Mouse (Mus musculus): ENCODE data around the gene Hypk. TPM values are rescaled to one million over a fixed set of nuclear protein-coding genes. Genes with fewer than 3 reads are reported as not detected.
"Not testable (repeated sequence)": the region's sequence is repeated elsewhere in the genome, so short reads cannot be mapped to it uniquely, and the experiment has no call there.

Gene Hypk
- polyA plus RNA-seq, 2 experiments, result 26.8 to 72.9 TPM

- ATAC-seq (ENCODE audit: insufficient read depth) (peak; percentile 93), DNase-seq (ENCODE audit: low read depth in 3 of 3, low spot score in 3 of 3) (peak; percentile 86 to 88 (median 87))
- Histone ChIP-seq H3K4me1 (replicated peaks; ENCODE audit: control insufficient read depth in 2 of 2, insufficient read depth in 2 of 2, low read length in 1 of 2) (peaks cover 17 to 19% of the 10 kb centered on the region in 2 experiments), H3K4me3 (ENCODE audit: insufficient read depth in 1 of 2, low read depth in 2 of 2, low read length in 2 of 2) (peak within 1 kb of the TSS; percentile 59 to 80), H3K27ac (peak within 1 kb of the TSS; percentile 46), H3K4me2 (ENCODE audit: low read depth) (peak within 1 kb of the TSS; percentile 68), H3K36me3 (replicated peaks; ENCODE audit: control insufficient read depth, insufficient read depth, low read depth) (peaks cover 11% of the 10 kb centered on the region), H3K9ac (replicated peaks) (peak within 1 kb of the TSS; percentile 81)
- TF ChIP-seq CTCF (IDR thresholded peaks at IDR 0.05; ENCODE audit: low read depth), result peak; percentile 42
- H3K9me3 ChIP-seq (ENCODE audit: control insufficient read depth, low read length); H3K27me3 ChIP-seq (ENCODE audit: control insufficient read depth, insufficient read depth, low read length): not testable (repeated sequence)
- 3% methylated on average over 40 of the region's 42 CpGs for WGBS (ENCODE audit: insufficient replicate concordance)
Measured at GRCm38 (mm10) chr2:121505942-121506882, 53.1 kb downstream of the Hypk start, which contains the start of the genes Mfap1a and Wdr76. TSS of gene Mfap1a (minus strand) at chr2:121506665. TSS of gene Wdr76 (plus strand) at chr2:121506723.

- Histone ChIP-seq H3K27ac (no peak overlapping the region; the same call in 1 of the 2 replicates), H3K9me3 (ENCODE audit: control insufficient read depth, low read length) (no peaks in the 10 kb centered on the region)
- DNase-seq (ENCODE audit: low read depth in 3 of 3, low spot score in 3 of 3), result no peak
Measured at GRCm38 (mm10) chr2:121507173-121507950, 54.3 kb downstream of the Hypk start.

GRCm38 (mm10) chr2:121507951-121508330, 54.9 kb downstream of the Hypk start:
- Histone ChIP-seq H3K4me1 (replicated peaks; ENCODE audit: control insufficient read depth in 2 of 2, insufficient read depth in 2 of 2, low read length in 1 of 2) (peaks cover 17 to 20% of the 10 kb centered on the region in 2 experiments), H3K4me3 (ENCODE audit: insufficient read depth in 1 of 2, low read depth in 2 of 2, low read length in 2 of 2) (peak overlapping the region; percentile 59 to 80), H3K27ac (no peak overlapping the region), H3K4me2 (ENCODE audit: low read depth) (peak overlapping the region; percentile 68), H3K36me3 (replicated peaks; ENCODE audit: control insufficient read depth, insufficient read depth, low read depth) (peaks cover 25% of the 10 kb centered on the region), H3K9ac (replicated peaks) (peak overlapping the region; percentile 81), H3K27me3 (ENCODE audit: control insufficient read depth, insufficient read depth, low read length) (no peaks in the 10 kb centered on the region), H3K9me3 (ENCODE audit: control insufficient read depth, low read length) (no peaks in the 10 kb centered on the region)
- TF ChIP-seq EP300 (IDR thresholded peaks at IDR 0.05; ENCODE audit: low read depth) (no peak), CTCF (IDR thresholded peaks at IDR 0.05; ENCODE audit: low read depth) (no peak)
- WGBS (ENCODE audit: insufficient replicate concordance), result 69% methylated on average over 2 of the region's 2 CpGs
- DNase-seq (ENCODE audit: low read depth in 3 of 3, low spot score in 3 of 3) (no peak), ATAC-seq (ENCODE audit: insufficient read depth) (no peak)

More at GRCm38 (mm10) chr2:121507173-121507950, 54.3 kb downstream of the Hypk start:
- Histone ChIP-seq H3K27me3 (ENCODE audit: control insufficient read depth, insufficient read depth, low read length) (no peaks in the 10 kb centered on the region), H3K36me3 (replicated peaks; ENCODE audit: control insufficient read depth, insufficient read depth, low read depth) (peaks cover 20% of the 10 kb centered on the region), H3K4me1 (replicated peaks; ENCODE audit: control insufficient read depth in 2 of 2, insufficient read depth in 2 of 2, low read length in 1 of 2) (peaks cover 17 to 20% of the 10 kb centered on the region in 2 experiments), H3K9ac (replicated peaks) (peak overlapping the region; percentile 81), H3K4me2 (ENCODE audit: low read depth) (peak overlapping the region; percentile 68), H3K4me3 (ENCODE audit: insufficient read depth in 1 of 2, low read depth in 2 of 2, low read length in 2 of 2) (peak overlapping the region; percentile 59 to 80)
- ATAC-seq (ENCODE audit: insufficient read depth), result no peak
- TF ChIP-seq EP300 (IDR thresholded peaks at IDR 0.05; ENCODE audit: low read depth) (no peak), CTCF (IDR thresholded peaks at IDR 0.05; ENCODE audit: low read depth) (no peak)
- 8% methylated on average over 12 of the region's 12 CpGs for WGBS (ENCODE audit: insufficient replicate concordance)

Small RNA genes lying within 50 kb of the gene (microRNA-seq; reads per million reads assigned to microRNA genes)
- gene Gm22953, result not detected

Other genes starting within 250 kb of the Hypk start
- 16.4 and 17.0 TPM in 2 replicates for gene Trp53bp1, start 181.9 kb upstream of the Hypk start, polyA plus RNA-seq (2012; rRNA removed)
- gene Trp53bp1, start 181.9 kb upstream of the Hypk start, polyA plus RNA-seq (2014; fragmentation: Nextera tagmentation; extraction: Ambion mirVana), result 14.1 and 18.5 TPM in 2 replicates
- gene Map1a, start 163.7 kb upstream of the Hypk start, polyA plus RNA-seq (2012; rRNA removed), result 0.04 TPM in 2 replicates
- 0.09 TPM in 1 of 2 replicates, not detected in the other for gene Map1a, start 163.7 kb upstream of the Hypk start, polyA plus RNA-seq (2014; fragmentation: Nextera tagmentation; extraction: Ambion mirVana)
- gene Ppip5k1, start 97.9 kb upstream of the Hypk start, polyA plus RNA-seq (2012; rRNA removed), result 3.1 and 4.5 TPM in 2 replicates
- gene Ppip5k1, start 97.9 kb upstream of the Hypk start, polyA plus RNA-seq (2014; fragmentation: Nextera tagmentation; extraction: Ambion mirVana), result 5.6 and 8.4 TPM in 2 replicates
- 0.06 and 0.32 TPM in 2 replicates for gene Ckmt1, start 95.6 kb upstream of the Hypk start, polyA plus RNA-seq (2012; rRNA removed)
- not detected in 2 replicates for gene Ckmt1, start 95.6 kb upstream of the Hypk start, polyA plus RNA-seq (2014; fragmentation: Nextera tagmentation; extraction: Ambion mirVana)
- not detected in 2 replicates for gene Strc, start 66.1 kb upstream of the Hypk start, polyA plus RNA-seq (2012; rRNA removed)
- gene Strc, start 66.1 kb upstream of the Hypk start, polyA plus RNA-seq (2014; fragmentation: Nextera tagmentation; extraction: Ambion mirVana), result not detected in 2 replicates
- 61.0 and 95.7 TPM in 2 replicates for gene Pdia3, start 39.5 kb upstream of the Hypk start, polyA plus RNA-seq (2012; rRNA removed)
- 186 and 188 TPM in 2 replicates for gene Pdia3, start 39.5 kb upstream of the Hypk start, polyA plus RNA-seq (2014; fragmentation: Nextera tagmentation; extraction: Ambion mirVana)
- gene Catsper2, start 39.5 kb upstream of the Hypk start, polyA plus RNA-seq (2012; rRNA removed), result 0.40 and 0.60 TPM in 2 replicates
- gene Catsper2, start 39.5 kb upstream of the Hypk start, polyA plus RNA-seq (2014; fragmentation: Nextera tagmentation; extraction: Ambion mirVana), result 0.29 and 0.92 TPM in 2 replicates
- gene Ell3, start 9.0 kb upstream of the Hypk start, polyA plus RNA-seq (2012; rRNA removed), result 0.84 and 1.1 TPM in 2 replicates
- 1.8 and 2.0 TPM in 2 replicates for gene Ell3, start 9.0 kb upstream of the Hypk start, polyA plus RNA-seq (2014; fragmentation: Nextera tagmentation; extraction: Ambion mirVana)
- 345 and 412 TPM in 2 replicates for gene Serf2, start 4.1 kb upstream of the Hypk start, polyA plus RNA-seq (2012; rRNA removed)
- gene Serf2, start 4.1 kb upstream of the Hypk start, polyA plus RNA-seq (2014; fragmentation: Nextera tagmentation; extraction: Ambion mirVana), result 279 and 297 TPM in 2 replicates
- 0.17 and 0.22 TPM in 2 replicates for gene Serinc4, start 3.5 kb downstream of the Hypk start, polyA plus RNA-seq (2012; rRNA removed)
- gene Serinc4, start 3.5 kb downstream of the Hypk start, polyA plus RNA-seq (2014; fragmentation: Nextera tagmentation; extraction: Ambion mirVana), result 0.08 and 0.11 TPM in 2 replicates
- gene Mfap1b, start 20.8 kb downstream of the Hypk start, polyA plus RNA-seq (2012; rRNA removed), result 3.4 and 8.7 TPM in 2 replicates
- gene Mfap1b, start 20.8 kb downstream of the Hypk start, polyA plus RNA-seq (2014; fragmentation: Nextera tagmentation; extraction: Ambion mirVana), result 20.1 and 22.2 TPM in 2 replicates
- 3.8 and 6.8 TPM in 2 replicates for gene Mfap1a, start 53.4 kb downstream of the Hypk start, polyA plus RNA-seq (2012; rRNA removed)
- gene Mfap1a, start 53.4 kb downstream of the Hypk start, polyA plus RNA-seq (2014; fragmentation: Nextera tagmentation; extraction: Ambion mirVana), result 8.5 and 10.0 TPM in 2 replicates
- 7.4 and 11.5 TPM in 2 replicates for gene Wdr76, start 53.4 kb downstream of the Hypk start, polyA plus RNA-seq (2012; rRNA removed)
- 8.6 and 9.1 TPM in 2 replicates for gene Wdr76, start 53.4 kb downstream of the Hypk start, polyA plus RNA-seq (2014; fragmentation: Nextera tagmentation; extraction: Ambion mirVana)

Data from liver, embryonic 14.5 days (tissue).